Mouse (Mus musculus) granulocyte monocyte progenitor cell, adult 5-6 weeks (primary cell): ENCODE results near the gene Slc45a2. TPM values are rescaled to one million over a fixed set of nuclear protein-coding genes. Genes with fewer than 3 reads are reported as not detected.
"Not testable (repeated sequence)": the region's sequence is repeated elsewhere in the genome, so short reads cannot be mapped to it uniquely, and the experiment has no call there.

Experiments used
- ATAC-seq: replicated peaks from 2 replicates; pipeline ENCODE4 v1.8.0; 2016; ENCODE audit warnings: mild to moderate bottlenecking, moderate TSS enrichment, inconsistent platforms; ENCODE audit not compliant: poor library complexity, severe bottlenecking
- total RNA-seq, 2 experiments: library from RNA; stranded (forward) in 1 of 2; stranded (reverse) in 1 of 2; fragments of 200-712, 200-1000 nt in 1 of 2; fragments of >200 nt in 1 of 2; fragmentation: Nextera tagmentation in 1 of 2; gene quantifications; 2 replicates each; pipeline ENCODE4 v1.2.3; 2014 to 2017

Slc45a2 gene
- not detected in 2 replicates for total RNA-seq (2014; fragmentation: Nextera tagmentation)
- not detected in 2 replicates for total RNA-seq (2017)

GRCm38 (mm10) chr15:11000421-11000820, at the start of gene Slc45a2:
Slc45a2 (plus strand) TSS chr15:11000721.
- no peak for ATAC-seq

GRCm38 (mm10) chr15:10951951-10952759, 48.4 kb upstream of the Slc45a2 start, which contains the start of gene C1qtnf3:
C1qtnf3 (plus strand) TSS chr15:10952332.
- ATAC-seq, result no peak

GRCm38 (mm10) chr15:10952760-10953305, 47.7 kb upstream of the Slc45a2 start:
- ATAC-seq, result no peak

GRCm38 (mm10) chr15:10953465-10953864, 47.1 kb upstream of the Slc45a2 start:
- peak; percentile 75 for ATAC-seq

GRCm38 (mm10) chr15:10954381-10955016, 46.0 kb upstream of the Slc45a2 start:
- ATAC-seq, result no peak

GRCm38 (mm10) chr15:10955156-10955555, 45.4 kb upstream of the Slc45a2 start:
- no peak for ATAC-seq

GRCm38 (mm10) chr15:10956706-10957105, 43.8 kb upstream of the Slc45a2 start:
- no peak for ATAC-seq

- no peak for ATAC-seq
Measured at GRCm38 (mm10) chr15:10959277-10960026, 41.1 kb upstream of the Slc45a2 start.

GRCm38 (mm10) chr15:10960267-10960666, 40.3 kb upstream of the Slc45a2 start:
- ATAC-seq, result no peak

- ATAC-seq, result no peak
Measured at GRCm38 (mm10) chr15:10962601-10963000, 37.9 kb upstream of the Slc45a2 start.

- ATAC-seq, result no peak
Measured at GRCm38 (mm10) chr15:10969439-10969838, 31.1 kb upstream of the Slc45a2 start.

- no peak for ATAC-seq
Measured at GRCm38 (mm10) chr15:10970777-10971176, 29.7 kb upstream of the Slc45a2 start.

- no peak for ATAC-seq
Measured at GRCm38 (mm10) chr15:10977151-10977550, 23.4 kb upstream of the Slc45a2 start.

GRCm38 (mm10) chr15:10980712-10981111, 19.8 kb upstream of the Slc45a2 start:
- no peak for ATAC-seq

- ATAC-seq, result peak; percentile 92
Measured at GRCm38 (mm10) chr15:10981377-10982063, 19.0 kb upstream of the Slc45a2 start, which contains the start of gene Amacr. Amacr (plus strand) TSS chr15:10981756.

- no peak for ATAC-seq
Measured at GRCm38 (mm10) chr15:10982064-10982435, 18.5 kb upstream of the Slc45a2 start.

GRCm38 (mm10) chr15:10985756-10986155, 14.8 kb upstream of the Slc45a2 start:
- ATAC-seq, result no peak

GRCm38 (mm10) chr15:10986477-10986876, 14.0 kb upstream of the Slc45a2 start:
- not testable (repeated sequence) for ATAC-seq

- no peak for ATAC-seq
Measured at GRCm38 (mm10) chr15:10990411-10990810, 10.1 kb upstream of the Slc45a2 start.

- ATAC-seq, result no peak
Measured at GRCm38 (mm10) chr15:10991566-10991965, 9.0 kb upstream of the Slc45a2 start.
